Mouse (Mus musculus) brain, embryonic 18.5 days (tissue): Measurements from ENCODE around the gene Ralgps2.

Experiments used
- DNase-seq: peaks from one replicate; pipeline ENCODE4 v3.0.0-alpha.2; 2012; ENCODE audit warnings: low read depth, low spot score

Gene Ralgps2

DNA sequence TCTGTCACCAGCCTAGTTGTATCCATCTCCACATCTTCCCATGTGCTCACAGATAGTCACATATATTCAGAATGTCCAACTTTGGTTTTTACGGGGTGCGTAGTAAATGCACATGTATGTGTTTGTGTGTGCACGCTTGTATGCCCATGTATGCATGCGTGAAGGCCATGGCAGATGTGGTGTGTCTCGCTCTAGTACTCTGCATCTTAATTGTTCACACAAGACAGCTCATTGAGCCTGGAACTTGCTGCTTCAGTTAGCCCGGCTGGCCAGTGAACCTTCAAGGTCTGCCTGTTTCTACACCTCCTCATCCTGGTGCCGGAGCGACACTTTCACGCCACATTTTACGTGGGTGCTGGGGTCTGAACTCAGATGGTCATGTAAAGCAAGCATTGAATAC, 168.6 kb downstream of the Ralgps2 start:
- no peak for DNase-seq

DNA sequence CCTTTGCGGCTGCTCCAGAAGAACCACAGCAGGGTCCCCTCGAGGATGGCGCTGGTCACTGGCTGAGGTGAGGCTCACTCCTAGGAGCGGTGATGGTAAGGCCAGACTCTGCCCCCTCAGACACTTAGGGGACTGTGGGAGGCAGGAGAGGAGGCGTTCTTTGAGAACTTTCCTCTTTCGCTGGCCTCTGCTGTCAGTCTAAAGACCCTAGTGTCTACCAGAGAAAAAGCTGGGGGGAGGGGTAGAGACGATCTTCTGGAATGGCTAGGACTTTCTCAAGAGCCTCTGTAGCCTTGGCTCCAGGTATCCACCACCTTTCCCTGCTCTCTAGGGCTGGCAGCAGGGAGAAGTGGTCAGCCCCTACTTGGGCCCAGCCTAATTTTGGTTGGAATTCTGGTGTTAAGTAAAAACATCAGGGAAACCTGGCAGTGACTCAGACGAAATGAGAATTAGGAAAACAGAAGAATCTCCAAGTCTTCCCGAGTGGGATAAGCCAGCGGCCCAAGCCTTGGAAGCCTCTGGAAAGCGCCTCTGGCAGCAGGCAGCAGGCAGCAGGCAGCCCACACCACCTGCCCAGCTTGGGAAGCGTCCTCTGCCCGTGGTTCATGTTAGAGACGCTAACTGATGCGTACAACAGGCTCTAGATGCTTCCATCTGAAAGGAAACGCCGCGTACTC, 169.7 kb downstream of the Ralgps2 start:
- DNase-seq = no peak

DNA sequence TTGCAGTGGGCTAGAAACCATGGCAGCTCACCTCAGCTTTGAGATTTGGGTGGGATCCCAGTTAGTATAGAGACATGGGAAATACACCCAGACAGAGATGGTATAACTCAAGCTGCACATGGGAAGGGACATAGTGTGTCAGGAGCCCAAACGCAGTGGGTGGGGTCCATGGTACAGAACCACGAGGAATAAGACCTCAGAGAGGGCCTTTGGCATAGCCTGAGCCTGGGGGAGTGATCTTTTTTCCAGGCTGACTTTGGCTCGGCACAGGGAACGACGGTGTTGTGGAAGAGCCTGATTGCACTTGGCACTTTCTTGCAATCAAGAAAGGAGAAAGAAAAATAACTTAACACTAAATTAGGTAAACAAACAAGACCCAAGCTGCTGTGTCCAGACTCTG, 170.3 kb downstream of the Ralgps2 start:
- no peak for DNase-seq

DNA sequence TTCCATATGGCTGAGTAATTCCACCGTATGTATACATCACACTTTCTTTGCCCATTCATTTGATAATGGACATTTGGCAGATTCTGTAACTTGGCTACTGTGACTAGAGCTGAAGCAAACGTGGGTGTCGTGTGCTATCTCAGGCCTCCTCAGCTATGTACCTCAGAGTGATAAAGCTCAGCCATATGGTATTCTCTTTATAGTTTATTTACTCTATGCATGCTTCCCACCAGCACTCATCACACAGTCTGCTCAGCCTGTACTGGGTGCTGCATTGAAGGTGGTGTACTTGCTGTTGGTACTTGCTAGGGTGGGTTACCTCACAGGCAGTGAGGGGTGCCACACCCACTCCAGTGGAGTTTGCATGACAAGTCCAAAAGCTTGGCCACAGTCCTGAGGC, 174.1 kb downstream of the Ralgps2 start:
- DNase-seq = no peak

DNA sequence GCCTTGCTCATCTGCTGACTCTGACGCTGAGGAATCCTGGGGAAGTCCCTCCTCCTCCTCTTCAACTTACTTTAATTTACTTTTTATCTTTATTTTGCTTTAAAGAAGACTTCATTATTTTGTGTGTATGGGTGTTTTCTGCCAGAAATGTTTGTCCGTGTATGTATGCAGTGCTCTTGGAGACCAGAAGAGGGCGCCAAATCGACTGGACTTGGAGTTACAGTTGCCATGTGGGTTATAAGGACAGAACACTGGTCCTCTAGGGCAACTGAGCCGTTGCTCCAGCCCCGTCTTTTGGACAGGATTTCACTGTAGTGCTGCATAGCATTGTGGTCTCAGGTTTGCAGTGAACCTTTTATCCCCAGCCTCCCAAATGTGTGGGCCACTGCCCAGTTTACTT, 174.8 kb downstream of the Ralgps2 start:
- no peak for DNase-seq

GRCm38 (mm10) chr1:156763280-156763679, 176.1 kb downstream of the Ralgps2 start:
- DNase-seq = no peak

- no peak for DNase-seq
Measured at GRCm38 (mm10) chr1:156761430-156761801, 178.0 kb downstream of the Ralgps2 start.

DNA sequence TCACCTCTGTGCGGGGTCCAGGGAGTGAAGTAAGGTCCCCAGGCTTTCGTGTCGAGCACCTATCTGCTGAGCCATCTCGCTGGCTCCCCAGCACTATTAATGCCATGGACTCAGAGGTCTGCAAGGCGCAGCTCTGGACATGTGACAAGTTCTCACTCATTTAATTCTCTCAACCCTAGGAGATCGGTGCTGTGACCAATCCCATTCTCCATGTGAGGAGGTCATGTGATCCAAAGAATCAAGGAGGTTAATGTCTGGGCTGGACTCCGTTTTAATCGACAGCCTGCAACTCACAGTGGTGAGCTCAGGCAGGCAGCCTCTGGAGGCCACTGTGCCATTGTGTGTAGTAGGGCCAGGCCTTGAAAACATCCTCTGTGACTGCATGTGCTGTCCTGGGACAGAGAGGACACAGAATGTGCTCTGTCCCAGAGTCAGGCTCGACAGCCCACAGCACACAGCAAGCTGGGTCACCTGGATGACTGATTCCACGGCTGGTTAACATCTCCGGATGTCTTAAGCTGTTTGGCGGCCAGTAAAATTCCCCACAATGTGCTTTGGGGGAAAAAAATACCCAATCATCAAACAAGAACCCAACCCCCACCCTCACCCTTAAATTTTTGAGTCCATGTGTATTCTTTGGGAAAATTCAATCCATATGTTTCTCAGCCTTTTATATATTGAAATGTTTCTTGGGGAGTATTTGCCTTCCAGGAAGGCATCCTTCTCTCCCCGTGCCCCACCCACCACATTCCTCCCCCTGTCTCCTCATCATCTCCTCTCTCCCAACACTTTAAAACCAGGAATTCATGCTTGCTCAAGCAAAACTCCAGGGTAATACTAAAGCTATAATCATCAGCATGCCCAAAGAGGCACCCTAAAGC, 178.6 kb downstream of the Ralgps2 start:
- no peak for DNase-seq

DNA sequence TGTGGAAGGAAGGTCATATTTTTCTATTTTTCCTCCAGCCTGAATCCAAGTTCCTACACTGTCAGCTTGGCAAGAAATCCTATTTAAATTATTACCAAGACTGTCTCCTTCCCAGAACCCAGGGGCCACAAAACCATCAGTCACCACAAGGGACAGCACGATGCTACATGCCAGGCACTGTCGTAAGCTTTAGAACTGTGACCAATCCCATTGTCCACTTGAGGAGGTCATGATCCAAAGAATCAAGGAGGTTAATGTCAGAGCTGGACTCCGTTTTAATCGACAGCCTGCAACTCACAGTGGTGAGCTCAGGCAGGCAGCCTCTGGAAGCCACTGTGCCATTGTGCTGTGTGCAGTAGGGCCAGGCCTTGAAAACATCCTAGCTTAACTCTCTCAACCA, 181.1 kb downstream of the Ralgps2 start:
- DNase-seq = no peak

GRCm38 (mm10) chr1:156754608-156755413, 184.6 kb downstream of the Ralgps2 start:
- DNase-seq = peak; percentile 42
